Mouse (Mus musculus) thymus, adult 18-20 months (tissue): ENCODE data around the gene Dolk.

Experiments
- DNase-seq, 2 experiments: peaks; one replicate each; pipeline ENCODE4 v3.0.0; 2022; ENCODE audit warnings: mixed read lengths in 2 of 2

Dolk gene

GRCm38 (mm10) chr2:30249182-30249581 is 37.0 kb downstream of the Dolk start:
- DNase-seq, result no peak

GRCm38 (mm10) chr2:30247681-30248080 is 38.5 kb downstream of the Dolk start:
- DNase-seq, result no peak

GRCm38 (mm10) chr2:30247036-30247435 is 39.1 kb downstream of the Dolk start:
- no peak for DNase-seq

GRCm38 (mm10) chr2:30244595-30245178 is 41.4 kb downstream of the Dolk start:
- no peak for DNase-seq

- no peak for DNase-seq
These were observed 42.7 kb downstream of the Dolk start for GRCm38 (mm10) chr2:30243391-30243790.

- DNase-seq, result no peak
These were observed 43.6 kb downstream of the Dolk start for GRCm38 (mm10) chr2:30242509-30242908.

- no peak for DNase-seq
These were observed 45.9 kb downstream of the Dolk start, which contains the start of gene Gm28035 for GRCm38 (mm10) chr2:30240267-30240666. Gene Gm28035, plus strand, starts transcription at chr2:30240567.

- DNase-seq, result no peak
These were observed 46.4 kb downstream of the Dolk start for GRCm38 (mm10) chr2:30239777-30240176.

GRCm38 (mm10) chr2:30238906-30239465 is 47.1 kb downstream of the Dolk start:
- DNase-seq, result no peak

GRCm38 (mm10) chr2:30237881-30238280 is 48.3 kb downstream of the Dolk start:
- DNase-seq, result peak; percentile 65 to 70

GRCm38 (mm10) chr2:30237199-30237880 is 48.8 kb downstream of the Dolk start, which contains the start of gene Lrrc8a:
Gene Lrrc8a, plus strand, starts transcription at chr2:30237715.
- DNase-seq, result peak; percentile 99

GRCm38 (mm10) chr2:30236426-30237198 is 49.5 kb downstream of the Dolk start:
- no peak for DNase-seq

- no peak for DNase-seq
These were observed 50.5 kb downstream of the Dolk start for GRCm38 (mm10) chr2:30235593-30235992.
